Mouse (Mus musculus) lung, adult 18-20 months (tissue): ENCODE results near the gene Slc2a1.
A peak's percentile ranks its signal among the peaks of the same experiment; 100 is the strongest.

Experiments used
- DNase-seq, 2 experiments: peaks; one replicate each; pipeline ENCODE4 v3.0.0; 2022; ENCODE audit warnings: mixed read lengths in 2 of 2

Gene Slc2a1

GRCm38 (mm10) chr4:119180133-119180707 lies 71.7 kb downstream of the Slc2a1 start:
- no peak for DNase-seq

GRCm38 (mm10) chr4:119181456-119181855 lies 72.9 kb downstream of the Slc2a1 start:
- DNase-seq, result peak; percentile 29

- DNase-seq, result no peak
Measured at GRCm38 (mm10) chr4:119183525-119183924, 75.0 kb downstream of the Slc2a1 start.

GRCm38 (mm10) chr4:119185771-119186170 lies 77.3 kb downstream of the Slc2a1 start:
- no peak for DNase-seq
